Mouse (Mus musculus) heart, adult 9 months (tissue): Measurements from ENCODE around the gene Rgcc.

Experiments
- DNase-seq, 2 experiments: peaks; one replicate each; pipeline ENCODE4 v3.0.0; 2022; ENCODE audit warnings: low spot score in 2 of 2

The Rgcc gene

DNA sequence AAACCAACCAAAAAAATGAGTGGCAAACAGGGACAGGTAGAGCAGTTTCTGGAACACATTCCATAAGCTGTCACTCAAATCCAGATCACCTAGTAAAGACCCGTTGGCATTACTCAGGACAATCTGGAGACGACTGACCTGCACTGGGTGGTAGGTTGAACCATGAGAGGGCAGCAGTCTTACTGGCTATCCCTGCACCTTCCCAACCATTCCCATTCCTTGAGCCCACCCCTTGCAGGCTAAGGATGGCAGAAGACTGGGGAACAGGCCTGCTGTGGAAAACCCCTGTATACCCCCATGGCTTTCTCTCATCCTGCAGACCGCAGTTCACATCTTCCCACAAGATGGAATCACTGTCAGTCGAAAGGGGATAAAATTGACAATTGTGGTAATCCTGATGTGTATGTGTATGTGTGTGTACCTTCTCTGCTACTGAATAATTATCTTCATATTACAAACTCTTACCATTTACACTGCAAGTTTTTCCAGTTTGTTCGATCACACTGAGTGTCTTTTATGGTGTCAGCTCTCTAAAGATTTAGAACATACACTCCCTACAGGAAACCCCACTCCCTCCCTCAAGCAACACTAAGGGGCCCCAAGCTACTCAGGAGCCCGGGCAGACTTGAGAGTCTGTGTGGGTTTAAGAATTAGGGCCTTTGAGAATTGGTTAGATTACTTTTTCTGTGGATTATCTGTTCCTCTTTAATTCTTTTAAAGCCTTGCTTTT lies 59.6 kb downstream of the Rgcc start:
- DNase-seq = no peak

DNA sequence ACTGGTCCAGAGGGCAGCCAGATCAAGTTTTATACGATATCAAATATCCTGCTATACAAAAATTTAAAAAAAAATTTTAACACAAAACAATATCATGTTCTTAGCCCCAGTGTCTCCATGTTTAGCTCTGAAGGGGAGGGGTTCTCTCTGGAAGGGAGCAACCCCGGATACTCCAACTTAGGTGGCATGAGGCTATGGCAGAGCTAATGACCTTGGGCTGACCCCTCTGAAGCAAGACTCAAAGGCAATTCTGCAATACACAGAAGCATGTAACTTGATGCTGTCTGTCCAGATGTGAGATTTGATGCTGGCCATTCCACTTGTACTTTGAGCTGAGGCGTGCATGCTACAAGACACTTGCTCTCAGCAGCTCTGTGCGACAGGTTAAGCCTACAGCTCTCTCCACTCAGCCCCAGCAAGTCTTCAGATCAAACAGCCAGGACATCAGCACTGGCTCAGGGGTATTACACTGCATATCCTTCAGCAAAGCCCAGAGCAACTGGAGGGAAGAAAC lies 60.3 kb downstream of the Rgcc start:
- no peak for DNase-seq

DNA sequence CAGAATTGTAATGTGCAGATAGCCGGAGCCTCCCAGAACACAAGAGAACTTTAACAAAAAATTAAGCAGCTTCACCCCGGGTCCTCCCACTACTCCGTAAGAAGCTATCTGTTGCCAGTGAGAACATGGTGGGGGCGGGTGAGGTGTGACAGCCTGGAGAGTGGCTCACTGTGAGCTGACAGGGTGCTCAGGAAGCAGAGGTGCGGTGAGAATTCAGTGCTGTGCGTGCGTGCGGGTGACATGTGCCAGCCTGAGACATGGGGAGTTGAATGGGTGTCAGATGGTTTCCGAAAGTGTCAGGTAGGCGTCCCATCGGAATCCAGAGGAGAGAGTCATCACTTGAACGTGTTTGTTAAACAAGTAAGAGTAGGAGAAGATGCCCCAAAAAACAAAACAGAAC lies 62.0 kb downstream of the Rgcc start:
- DNase-seq = no peak
